Mouse (Mus musculus) left cerebral cortex, postnatal 14 days (tissue): ENCODE data around the gene Mecom. TPM values are rescaled to one million over a fixed set of nuclear protein-coding genes. Genes with fewer than 3 reads are reported as not detected.

Source experiments
- DNase-seq, 2 experiments: peaks; one replicate each; pipeline ENCODE4 v3.0.0; 2021 to 2022; ENCODE audit warnings: low spot score in 2 of 2, mixed read lengths in 1 of 2
- intact Hi-C: fragments of 180-260 bp; cut with DNase I; formaldehyde crosslinking; loops from one replicate; pipeline ENCODE4 v1.15.1; 2025
- total RNA-seq, 2 experiments: library from RNA; stranded (reverse); gene quantifications; 2 replicates each; pipeline ENCODE4 v1.2.3; 2021

Gene Mecom
- total RNA-seq, 2 experiments from 2014 or later, result 5.2 to 6.0 TPM

DNA sequence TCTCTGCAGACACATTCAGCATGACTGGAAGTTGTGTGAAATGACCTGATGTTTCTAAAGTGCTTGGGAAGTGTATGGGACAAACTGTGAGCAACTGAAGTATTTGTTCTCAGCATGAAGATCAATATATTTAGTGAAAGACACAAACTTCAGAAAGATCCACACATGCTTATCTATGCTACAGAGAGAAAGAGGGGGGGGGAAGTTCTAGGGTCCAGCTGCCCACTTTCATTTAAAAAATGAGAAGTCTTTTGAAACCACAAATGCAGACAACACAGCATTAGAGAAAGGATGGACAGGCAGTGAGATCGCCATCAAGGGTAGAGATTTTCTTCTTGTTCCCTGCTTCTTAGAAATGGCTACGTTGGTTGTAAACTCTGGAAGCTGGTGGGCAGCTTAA, 404.4 kb downstream of the Mecom start:
- DNase-seq, result no peak
- intact Hi-C loops, result no loop called here

DNA sequence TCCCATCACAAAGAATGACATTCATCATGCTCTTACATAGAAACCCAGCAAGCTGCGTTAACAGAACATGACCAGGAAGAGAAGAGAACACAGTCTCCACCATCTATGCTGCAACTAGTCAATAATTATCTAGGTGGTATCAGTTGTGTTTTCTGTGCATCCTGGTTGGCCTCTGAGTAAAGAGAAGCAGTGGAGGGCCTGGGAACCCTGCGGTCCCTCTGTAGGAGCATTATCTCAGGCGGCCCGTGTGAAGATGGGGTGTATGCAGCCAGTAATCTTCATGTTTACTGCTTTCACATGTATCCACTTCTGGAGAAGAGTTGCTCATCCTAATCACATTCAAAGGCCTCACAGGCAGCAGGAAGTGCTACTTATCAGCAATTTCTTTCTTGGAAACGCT, 407.5 kb downstream of the Mecom start:
- DNase-seq, result no peak
- intact Hi-C loops, result no loop called here

DNA sequence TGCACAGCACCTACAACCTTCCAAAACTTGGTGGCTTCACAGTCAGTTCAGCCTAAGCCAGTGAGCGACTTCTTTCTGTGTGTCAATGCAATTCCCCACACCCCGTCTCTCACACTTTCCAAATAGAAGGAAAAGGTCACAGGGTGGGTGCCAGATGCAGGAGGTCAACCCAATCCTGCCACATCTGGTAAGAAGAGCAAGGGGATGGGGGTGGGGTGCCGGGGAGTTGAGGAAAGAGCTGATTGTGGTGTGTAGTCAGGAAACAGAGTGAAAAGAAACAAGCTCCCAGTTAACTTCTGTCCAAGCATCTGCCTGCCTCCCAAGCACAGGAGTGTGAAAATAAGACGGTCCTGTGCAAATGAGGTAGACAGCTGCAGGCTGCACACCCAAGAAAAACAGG, 408.1 kb downstream of the Mecom start:
- intact Hi-C loops, result no loop called here
- peak; percentile 8 to 10 for DNase-seq

DNA sequence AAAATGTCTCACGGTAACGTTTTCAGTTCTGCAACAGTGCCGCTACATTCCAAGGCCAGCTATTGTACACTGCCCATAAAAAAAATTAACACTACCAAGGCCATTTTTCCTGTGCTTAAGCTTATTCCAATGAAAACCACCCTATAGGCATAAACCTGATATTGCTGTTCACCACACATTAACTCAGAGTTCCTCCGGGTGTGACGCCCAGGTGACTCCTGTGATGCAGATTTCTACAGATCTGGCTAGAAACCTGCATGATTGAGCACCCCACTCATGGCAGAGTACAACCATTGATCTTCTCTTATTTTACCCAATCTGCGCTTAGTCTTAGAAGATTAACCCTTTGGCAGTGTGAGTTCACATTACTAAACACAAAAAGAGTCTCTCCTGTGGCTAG, 409.2 kb downstream of the Mecom start:
- DNase-seq, result no peak
- intact Hi-C loops, result no loop called here

DNA sequence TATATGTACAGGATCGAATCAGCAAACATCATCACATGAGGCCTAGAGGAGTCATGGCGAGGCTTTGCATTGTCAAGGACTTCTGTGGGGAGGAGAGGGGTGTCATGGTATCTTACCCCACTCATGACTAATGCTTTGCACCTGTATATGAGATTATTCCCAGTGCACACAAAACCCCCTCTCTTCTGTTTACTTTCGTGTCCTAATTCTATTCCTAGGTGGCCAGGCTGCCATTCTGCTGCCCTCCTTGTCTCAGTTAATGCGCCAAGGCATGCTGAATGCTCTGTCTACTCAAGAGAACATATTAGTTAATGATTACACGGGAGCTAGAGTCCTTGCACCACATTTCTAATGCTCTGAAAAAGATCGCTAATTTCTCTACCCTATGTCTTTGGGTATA, 412.0 kb downstream of the Mecom start:
- intact Hi-C loops, result no loop called here

DNA sequence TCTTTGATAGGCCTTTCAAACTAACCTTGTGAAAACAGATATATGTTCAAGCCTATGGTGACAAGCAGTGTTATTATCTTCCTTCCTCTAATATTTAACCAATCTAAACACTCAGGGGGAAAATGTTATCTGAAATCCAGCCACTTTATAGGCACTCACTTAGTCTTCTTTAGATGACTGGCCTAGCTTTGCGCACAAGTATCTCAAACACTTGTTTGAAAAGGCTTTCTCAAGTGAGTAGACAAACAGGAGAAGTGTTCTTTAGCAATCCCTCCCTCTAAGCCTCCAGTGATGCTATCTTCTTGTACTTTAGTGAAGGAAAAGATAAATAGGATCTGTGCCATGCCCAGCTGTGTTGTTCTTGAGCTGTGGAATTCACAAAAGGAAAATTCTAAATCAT, 412.7 kb downstream of the Mecom start:
- intact Hi-C loops, result no loop called here

More for the DNA sequence above, 412.0 kb downstream of the Mecom start:
- no peak for DNase-seq

DNA sequence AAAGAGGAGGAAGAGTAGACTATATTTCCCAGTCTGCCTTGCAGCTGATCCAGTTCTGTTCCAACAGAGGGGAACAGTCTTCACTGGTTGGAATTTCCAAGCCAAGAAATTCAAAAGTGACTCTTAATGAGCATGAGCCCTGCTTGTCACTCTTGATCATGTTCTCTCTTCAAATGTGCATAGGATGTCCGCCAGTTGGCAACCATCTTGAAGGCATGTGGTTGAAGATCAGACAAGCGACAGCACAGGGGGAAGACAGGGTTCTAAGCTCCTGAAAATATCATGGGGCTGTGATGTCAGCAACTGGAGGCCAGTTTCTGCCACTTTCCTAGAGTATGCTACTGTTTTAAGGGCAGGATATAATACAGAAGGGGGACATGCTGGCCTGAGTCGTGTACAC, 414.8 kb downstream of the Mecom start:
- DNase-seq, result no peak
- intact Hi-C loops, result no loop called here

More for the DNA sequence above, 412.7 kb downstream of the Mecom start:
- DNase-seq, result no peak

DNA sequence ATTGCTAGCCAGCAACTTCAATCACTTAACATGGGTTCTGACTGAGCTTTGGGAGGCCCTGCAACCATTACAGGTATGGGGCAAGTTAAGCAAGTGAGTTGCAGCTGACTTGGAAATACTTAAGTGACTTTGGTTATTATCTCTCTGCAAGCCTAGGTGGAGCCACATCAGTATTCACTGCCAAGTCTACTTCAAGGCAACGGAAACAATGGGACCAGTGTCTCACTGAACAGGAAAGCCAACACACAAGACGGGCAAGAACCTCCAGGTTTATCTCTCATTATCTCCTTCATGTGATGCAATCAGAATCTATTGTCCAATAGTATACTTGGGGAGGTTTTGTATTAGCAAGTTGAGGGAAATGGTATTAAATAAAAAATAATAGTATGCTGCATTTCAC, 415.4 kb downstream of the Mecom start:
- intact Hi-C loops, result no loop called here

DNA sequence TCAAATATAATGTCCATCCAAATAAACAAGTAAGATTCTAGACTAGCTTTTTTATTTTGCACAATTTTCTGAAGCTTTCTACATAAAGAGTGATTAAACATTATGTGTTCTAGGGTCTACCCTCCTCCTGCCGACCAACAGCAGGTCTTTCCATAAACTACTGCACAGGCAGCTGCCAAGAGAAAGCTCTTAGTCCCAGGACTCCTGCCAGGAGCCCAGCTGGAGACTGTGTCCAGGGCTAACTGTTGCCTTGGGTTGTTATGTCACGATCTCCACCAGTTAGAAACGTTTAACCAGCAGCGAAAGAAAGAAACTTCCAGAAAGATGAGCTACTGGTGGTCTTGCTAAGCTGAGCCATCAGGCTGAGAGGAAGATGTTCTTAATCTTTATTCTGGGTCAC, 417.3 kb downstream of the Mecom start:
- intact Hi-C loops, result no loop called here
- DNase-seq, result no peak

More for the DNA sequence above, 415.4 kb downstream of the Mecom start:
- DNase-seq, result no peak

DNA sequence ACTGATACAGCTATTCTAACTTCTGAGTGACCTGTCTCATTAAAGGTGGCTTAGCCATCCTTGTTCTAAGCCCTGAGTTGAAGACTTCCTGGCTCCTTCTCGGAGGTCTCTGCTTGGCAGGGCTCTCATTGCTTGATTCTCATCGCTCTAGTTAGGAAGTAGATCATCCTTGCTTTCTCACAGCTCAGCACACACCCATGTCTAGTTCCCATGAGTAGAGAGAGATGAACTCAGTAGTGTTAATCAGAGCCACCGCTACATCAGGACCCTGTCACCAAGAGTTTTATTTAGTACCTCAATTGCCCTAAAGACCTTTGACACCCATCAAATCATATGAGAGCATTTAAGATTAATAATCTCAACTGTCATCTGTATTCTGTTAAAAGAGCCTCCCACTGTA, 425.2 kb downstream of the Mecom start:
- no peak for DNase-seq
- intact Hi-C loops, result no loop called here

DNA sequence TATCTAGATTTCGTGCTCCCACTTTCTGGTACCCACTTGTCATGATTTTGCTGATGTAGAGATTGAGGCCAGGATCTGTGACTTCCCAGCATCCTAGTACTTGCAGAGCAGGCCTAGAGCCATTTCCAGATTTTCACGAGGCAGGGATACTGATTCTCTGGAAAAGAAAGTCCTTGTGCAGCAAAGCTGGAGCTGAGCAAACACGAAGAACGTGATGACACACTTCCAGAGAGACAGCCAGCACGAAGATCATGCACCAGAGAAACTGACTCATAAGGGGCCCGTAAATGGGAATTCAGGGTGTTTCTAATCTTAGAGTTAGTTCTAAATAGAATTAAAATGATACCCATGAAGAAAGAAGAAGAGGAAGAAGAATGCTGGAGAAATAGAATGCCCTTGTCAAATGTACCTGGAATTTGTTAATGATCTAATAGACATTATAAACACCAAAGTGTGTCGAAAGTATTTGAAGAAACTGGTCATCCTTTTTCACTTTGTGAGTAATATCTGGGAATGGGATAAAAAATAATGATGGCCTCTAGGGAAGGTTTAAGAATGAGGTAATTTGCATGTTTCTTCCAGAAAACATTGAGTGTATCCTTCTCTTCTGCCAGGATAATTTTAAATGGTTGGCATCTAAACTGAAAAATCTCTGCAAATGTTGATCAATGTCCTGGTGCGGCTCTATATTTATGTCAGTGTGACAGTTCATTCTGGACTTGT, 426.9 kb downstream of the Mecom start:
- DNase-seq, result peak; percentile 4 to 13
- intact Hi-C loops, result no loop called here

DNA sequence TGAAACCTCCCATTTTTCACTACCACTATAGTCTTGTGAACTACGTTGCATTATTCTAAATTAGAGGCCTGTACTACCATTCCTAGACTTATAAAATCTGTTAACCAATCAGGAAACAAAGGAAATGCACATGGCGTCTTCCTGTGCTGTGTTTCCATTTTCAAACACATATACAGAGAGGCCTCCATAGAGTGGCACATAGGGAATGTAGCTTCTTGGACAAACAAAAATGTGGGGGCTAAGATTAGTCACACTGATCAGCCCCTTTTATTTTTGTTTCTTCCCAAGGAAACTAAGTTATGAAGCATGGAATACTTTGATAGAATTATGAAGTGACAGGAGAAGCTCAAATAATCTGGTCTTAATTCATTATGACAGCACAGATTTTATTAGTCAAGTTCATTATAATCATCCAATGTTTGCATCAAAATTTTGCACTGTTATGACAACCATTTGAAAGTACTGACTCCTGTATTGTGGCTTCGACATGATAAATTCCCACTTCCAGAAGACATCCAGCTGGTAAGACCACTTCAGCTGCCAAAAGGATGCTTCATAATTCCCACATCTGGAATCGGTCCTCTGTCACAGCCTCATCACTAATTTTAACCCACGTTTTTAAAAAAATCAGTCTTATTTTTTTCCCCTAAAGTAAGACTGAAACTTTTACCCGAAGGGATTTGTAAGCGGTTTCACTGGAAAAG, 429.1 kb downstream of the Mecom start:
- no peak for DNase-seq
- intact Hi-C loops, result no loop called here

DNA sequence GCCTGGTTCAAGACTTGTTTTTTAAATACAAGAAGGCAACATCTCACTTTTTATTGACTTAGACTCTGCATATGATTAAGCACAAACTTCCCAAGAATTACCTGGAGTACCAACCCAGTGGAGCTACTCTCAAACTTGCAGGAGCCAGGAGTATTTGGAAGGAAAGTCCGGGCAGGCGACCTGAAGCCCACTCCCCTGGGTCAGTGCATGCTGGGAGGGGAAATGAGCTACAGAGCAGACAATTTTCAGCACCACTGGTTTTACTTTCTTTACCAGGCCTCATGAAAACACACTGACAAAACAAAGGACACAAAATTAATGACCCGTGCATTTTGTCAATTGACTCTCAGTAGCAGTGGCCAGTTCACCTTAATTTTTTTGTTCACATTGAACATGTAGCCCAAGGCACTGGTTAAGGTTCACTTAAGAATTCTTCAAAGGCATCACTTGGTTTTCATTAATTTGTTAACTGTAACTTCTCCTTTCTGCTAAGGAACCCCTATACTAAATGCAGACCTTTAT, 434.5 kb downstream of the Mecom start:
- no peak for DNase-seq
- intact Hi-C loops, result no loop called here

DNA sequence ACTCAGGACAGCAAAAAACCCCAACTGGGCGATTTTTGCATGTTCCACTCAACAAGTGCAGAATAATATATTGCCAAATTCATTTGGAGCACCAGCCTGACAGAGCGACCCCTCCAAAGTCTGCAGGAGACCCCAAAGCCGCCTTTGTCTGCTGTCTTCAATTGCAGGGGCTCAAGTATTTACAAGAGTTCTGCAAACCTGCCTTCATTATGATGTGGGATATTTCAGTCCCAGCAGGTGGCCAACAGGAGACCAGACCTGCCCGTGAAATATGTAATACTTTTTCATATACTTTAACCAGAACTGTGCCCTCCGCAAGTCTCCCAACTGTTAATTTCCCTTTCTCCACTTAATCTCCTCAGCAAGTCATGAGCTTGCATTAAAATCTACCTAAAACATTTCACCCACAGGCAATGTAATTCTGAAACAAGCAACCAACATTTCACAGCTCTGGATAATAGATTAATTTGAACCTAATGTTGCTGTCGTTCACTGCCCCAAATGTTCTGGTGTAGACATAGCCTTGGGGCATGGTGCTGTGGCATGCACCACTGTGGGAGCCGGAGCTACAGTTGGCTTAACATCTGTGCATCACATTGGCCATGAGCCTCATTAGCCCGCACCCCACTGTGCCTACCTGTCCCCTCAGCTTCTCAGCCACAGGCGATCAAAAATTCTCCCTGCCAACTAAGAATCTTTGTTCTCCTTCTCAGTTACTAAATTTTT, 439.7 kb downstream of the Mecom start:
- no peak for DNase-seq
- intact Hi-C loops, result no loop called here

DNA sequence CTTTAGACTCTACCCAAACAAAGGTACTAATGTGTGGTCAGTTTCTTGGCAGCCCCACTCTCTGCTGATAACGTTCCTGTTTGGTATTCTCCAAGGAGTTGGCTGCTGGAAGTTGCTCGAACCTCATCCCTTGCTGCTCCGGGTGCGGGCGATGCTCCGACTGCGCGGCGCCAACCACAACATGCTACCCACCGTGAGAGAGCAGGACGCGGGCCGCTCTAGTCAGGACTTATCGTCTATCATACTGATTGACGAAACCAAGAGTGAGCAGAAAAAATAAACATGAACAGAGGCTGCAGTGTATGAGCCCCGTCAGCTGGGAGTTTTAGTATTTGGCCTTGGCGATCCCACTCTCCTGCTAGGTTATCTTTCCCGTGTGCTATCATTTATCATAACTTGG, 441.3 kb downstream of the Mecom start:
- intact Hi-C loops, result no loop called here
- DNase-seq, result no peak

DNA sequence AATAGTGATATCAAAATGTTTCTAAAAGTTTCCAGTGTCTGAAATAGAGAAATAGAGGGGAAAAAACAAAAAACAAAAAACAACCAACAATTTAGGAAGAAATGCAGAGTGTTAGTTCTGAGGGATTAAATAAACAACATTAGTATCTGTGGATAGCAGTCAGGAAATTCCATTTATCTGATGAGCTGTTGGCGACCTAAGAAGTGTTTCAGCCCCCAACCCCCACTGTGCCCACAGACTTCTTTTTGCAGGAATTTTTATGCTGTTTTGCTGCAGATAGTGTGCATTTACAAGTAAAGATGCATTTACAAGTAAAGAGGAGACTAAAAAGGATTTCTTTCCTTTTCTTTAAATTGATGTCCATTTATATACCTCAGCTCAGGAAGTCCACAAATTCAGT, 441.9 kb downstream of the Mecom start:
- no peak for DNase-seq
- intact Hi-C loops, result no loop called here

DNA sequence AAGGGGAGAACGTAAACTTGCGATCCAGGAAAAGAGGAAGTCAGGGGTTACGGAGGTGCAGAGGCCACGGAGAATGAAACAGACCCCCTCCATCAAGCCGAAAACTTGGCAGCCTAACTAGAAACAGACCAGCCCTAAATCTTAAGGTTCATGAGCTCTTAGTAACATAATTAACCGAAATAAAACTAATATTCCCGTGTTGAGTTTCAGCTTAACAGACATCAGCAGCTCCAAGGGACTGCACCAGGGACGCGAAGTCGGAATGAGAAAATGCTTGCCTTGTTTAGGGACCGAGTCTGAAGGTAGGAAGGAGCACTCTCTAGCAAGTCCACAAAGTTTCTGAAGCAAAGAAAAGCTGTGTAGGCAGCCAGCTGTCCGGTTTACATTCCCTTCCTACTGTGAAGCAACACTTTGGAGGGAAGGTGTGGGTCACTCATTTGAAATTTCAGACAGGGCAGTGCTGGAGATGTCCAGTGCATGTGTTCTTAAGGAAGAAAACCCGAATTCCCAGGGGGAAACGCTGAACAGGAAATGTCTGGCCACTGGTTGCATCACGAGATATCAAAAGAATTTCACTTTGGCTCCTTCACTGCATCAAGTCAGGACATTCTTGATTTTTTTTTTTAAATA, 442.5 kb downstream of the Mecom start:
- intact Hi-C loops, result no loop called here
- DNase-seq, result no peak

DNA sequence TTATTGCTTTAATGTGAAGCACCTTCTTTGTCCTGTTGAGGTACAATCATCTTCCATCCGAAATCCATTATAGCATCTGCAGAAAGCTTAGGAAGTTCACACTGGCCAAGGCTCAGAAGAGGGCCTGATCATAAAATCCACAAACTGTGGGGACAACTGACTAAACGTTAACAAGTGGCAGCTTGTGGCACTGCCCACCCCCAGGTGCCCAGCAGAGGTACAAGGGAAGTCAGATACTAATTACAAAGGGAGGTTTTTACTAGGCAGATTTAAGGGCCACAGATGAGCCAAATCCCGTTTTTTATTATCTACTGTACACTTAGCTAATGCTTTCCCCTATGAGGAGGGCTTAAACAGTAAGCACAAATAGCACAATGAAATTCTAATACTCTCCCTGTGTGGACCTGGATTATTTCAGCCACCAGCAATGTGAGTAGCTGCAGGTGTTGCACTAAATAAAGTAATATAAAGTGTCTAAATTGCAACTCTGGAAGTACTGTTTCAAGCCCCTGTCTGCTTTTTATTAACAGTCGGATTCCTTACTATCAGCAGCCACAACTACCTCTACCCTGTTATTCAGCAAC, 443.2 kb downstream of the Mecom start:
- no peak for DNase-seq
- intact Hi-C loops, result no loop called here

DNA sequence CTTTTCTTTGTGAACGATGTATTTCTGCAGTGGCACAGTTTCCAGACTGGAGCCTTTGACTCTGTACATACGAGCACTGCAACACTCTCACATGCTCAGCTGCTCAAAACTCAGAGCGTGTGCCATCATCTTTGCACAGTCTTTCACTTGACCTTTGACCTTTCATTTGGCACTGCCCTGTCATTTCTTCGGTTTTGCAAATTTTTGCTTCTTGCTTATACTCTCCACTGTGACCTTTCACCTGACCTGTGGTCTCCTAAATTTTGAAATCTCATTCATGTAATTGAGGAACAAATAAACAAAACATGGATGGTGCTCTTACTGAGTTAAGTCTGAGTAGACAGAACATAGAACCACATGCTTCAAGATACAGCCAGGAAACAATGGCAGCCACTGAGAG, 446.7 kb downstream of the Mecom start:
- intact Hi-C loops, result no loop called here
- no peak for DNase-seq

DNA sequence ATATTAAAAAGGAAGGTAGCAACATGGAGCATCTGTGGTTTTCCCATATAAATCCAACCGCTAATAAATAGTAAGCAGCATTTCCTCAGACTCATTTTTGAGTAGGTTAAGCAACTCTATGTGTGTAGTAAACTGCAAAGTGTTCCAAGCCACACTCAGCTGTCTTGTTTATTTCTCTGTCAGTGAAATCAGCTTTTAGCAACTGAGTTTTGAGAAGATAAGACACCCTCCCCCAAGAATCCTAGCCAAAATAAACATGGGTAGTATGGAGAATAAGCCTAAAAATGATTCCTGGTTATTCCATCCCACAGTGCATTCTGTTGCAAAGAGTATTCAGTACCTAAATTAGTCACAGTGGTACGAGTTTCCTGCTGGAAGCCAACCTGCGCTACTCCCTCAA, 450.1 kb downstream of the Mecom start:
- DNase-seq, result no peak
- intact Hi-C loops, result no loop called here
